Mouse (Mus musculus): ENCODE results near the gene Aup1.

GRCm38 (mm10) chr6:83027706-83028105, 26.6 kb upstream of the Aup1 start:
- no peak for TF ChIP-seq CTCF (IDR thresholded peaks at IDR 0.05; ENCODE audit: borderline replicate concordance, insufficient read depth, low read length)
- peak; percentile 43; the same call in 1 of the 2 replicates for TF ChIP-seq POLR2A (IDR thresholded peaks at IDR 0.05; ENCODE audit: low read depth, low read length)

Measured in embryonic fibroblast, embryonic 13.5 days (primary cell).